Mouse (Mus musculus): ENCODE measurements around the gene Aipl1. TPM values are rescaled to one million over a fixed set of nuclear protein-coding genes. Genes with fewer than 3 reads are reported as not detected.

The Aipl1 gene
- polyA plus RNA-seq, 1 experiment: 0.21 TPM

- Histone ChIP-seq H3K27me3 (ENCODE audit: control insufficient read depth, insufficient read depth, insufficient read length) (no peaks in the 10 kb centered on the region), H3K4me3 (ENCODE audit: insufficient read depth, poor library complexity, severe bottlenecking) (no peak overlapping the region), H3K36me3 (ENCODE audit: control insufficient read depth, insufficient read depth) (peaks cover 18% of the 10 kb centered on the region), H3ac (ENCODE audit: control insufficient read depth, insufficient read length, low read depth) (peak overlapping the region; percentile 14), H3K79me2 (ENCODE audit: control insufficient read depth, insufficient read depth) (peaks cover 25% of the 10 kb centered on the region), H3K79me3 (ENCODE audit: low read depth) (peaks cover 22% of the 10 kb centered on the region)
- TF ChIP-seq MYOD1 (IDR thresholded peaks at IDR 0.05; ENCODE audit: control insufficient read depth, insufficient read length, low read depth) (no peak), USF1 (IDR thresholded peaks at IDR 0.05; ENCODE audit: low read depth) (no peak), MAX (IDR thresholded peaks at IDR 0.05) (no peak), CEBPB (IDR thresholded peaks at IDR 0.05; ENCODE audit: low read depth) (no peak), CTCF (IDR thresholded peaks at IDR 0.05; ENCODE audit: control insufficient read depth, insufficient read depth, insufficient read length) (no peak), MYOG (IDR thresholded peaks at IDR 0.05; ENCODE audit: control insufficient read depth, extremely low read depth, insufficient read length) (no peak), FOSL1 (IDR thresholded peaks at IDR 0.05; ENCODE audit: insufficient read depth, low read length, poor library complexity, severe bottlenecking) (no peak)
Measured at GRCm38 (mm10) chr11:72039599-72040386, 2.5 kb upstream of the Aipl1 start.

DNA sequence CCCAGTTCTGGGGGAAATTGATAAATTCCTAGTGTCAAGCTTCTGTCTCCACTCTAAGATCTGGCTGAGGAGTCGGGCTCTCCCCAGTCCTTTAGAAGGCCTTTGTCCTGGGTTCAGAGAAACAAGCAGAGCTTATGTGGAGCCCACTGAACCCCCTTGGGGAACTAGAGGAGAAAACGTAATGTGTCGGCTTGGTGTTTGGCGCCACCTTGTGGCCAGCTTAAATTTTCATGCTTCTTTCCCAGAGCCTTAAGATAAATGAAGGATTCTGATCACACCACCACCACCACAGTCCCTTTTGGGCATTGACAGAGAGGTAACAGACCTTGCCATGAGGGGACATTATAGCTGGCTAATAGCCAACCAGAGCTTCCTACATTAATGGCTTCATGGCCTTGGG is 687 bp upstream of the Aipl1 start:
- H3K79me2 ChIP-seq (ENCODE audit: control insufficient read depth, insufficient read depth): peaks cover 7% of the 10 kb centered on the region
- TF ChIP-seq MAX (IDR thresholded peaks at IDR 0.05): no peak
- no peak for TF ChIP-seq USF1 (IDR thresholded peaks at IDR 0.05; ENCODE audit: low read depth)
- TF ChIP-seq CTCF (IDR thresholded peaks at IDR 0.05; ENCODE audit: control insufficient read depth, insufficient read depth, insufficient read length): peak; percentile 47
- peaks cover 7% of the 10 kb centered on the region for H3K79me3 ChIP-seq (ENCODE audit: low read depth)
- no peak overlapping the region for H3ac ChIP-seq (ENCODE audit: control insufficient read depth, insufficient read length, low read depth)
- H3K27me3 ChIP-seq (ENCODE audit: control insufficient read depth, insufficient read depth, insufficient read length): no peaks in the 10 kb centered on the region
- H3K36me3 ChIP-seq (ENCODE audit: control insufficient read depth, insufficient read depth): no peaks in the 10 kb centered on the region
- H3K4me3 ChIP-seq (ENCODE audit: insufficient read depth, poor library complexity, severe bottlenecking): no peak overlapping the region

DNA sequence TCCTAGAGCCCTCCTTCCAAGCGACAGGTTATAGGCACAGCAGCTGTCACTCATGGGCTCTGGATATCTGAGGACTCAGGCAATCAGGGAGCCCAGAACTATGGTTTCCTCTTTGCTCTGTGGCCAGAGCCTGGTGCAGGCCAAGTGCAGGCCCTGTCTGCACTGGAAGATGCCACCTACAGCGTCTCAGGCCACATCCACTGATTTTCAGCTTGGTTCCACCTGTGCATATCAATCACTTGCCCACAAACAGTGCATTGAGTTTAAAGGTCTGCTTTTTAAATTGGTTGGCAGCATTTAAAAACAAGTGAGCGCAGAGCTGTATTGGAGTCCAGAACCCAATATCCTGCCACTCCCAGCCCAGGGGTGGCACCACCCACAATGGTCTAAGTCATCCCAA is 4.7 kb downstream of the Aipl1 start:
- peaks cover 17% of the 10 kb centered on the region for H3K27me3 ChIP-seq (ENCODE audit: control insufficient read depth, insufficient read depth, insufficient read length)
- peak; percentile 22 for TF ChIP-seq MYOD1 (IDR thresholded peaks at IDR 0.05; ENCODE audit: control insufficient read depth, insufficient read length, low read depth)
- no peak for TF ChIP-seq CEBPB (IDR thresholded peaks at IDR 0.05; ENCODE audit: low read depth)
- no peak for TF ChIP-seq CTCF (IDR thresholded peaks at IDR 0.05; ENCODE audit: control insufficient read depth, insufficient read depth, insufficient read length)

DNA sequence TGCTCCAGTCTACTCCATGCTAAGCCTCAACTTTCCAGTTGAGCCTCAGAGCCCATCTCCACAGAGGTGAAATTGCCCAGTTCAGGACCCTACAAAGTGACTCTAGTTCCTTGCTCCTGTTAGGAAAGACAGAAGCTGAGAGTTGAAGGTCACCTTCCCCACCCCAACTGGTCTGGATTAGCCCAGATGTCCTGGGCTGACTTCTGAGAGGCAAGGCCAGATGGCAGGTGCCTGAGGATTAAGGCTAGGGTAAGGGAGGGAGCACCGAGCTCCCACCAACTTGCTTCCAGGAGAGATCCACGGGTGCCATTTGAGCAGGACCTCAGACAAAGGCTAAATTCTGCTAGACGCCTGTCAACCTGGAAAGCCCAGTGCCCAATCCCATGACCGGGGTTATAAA is 5.2 kb downstream of the Aipl1 start:
- Histone ChIP-seq H3K4me3 (ENCODE audit: insufficient read depth, poor library complexity, severe bottlenecking) (no peak overlapping the region), H3K27me3 (ENCODE audit: control insufficient read depth, insufficient read depth, insufficient read length) (peaks cover 21% of the 10 kb centered on the region), H3ac (ENCODE audit: control insufficient read depth, insufficient read length, low read depth) (no peak overlapping the region), H3K79me2 (ENCODE audit: control insufficient read depth, insufficient read depth) (no peaks in the 10 kb centered on the region), H3K79me3 (ENCODE audit: low read depth) (no peaks in the 10 kb centered on the region), H3K36me3 (ENCODE audit: control insufficient read depth, insufficient read depth) (no peaks in the 10 kb centered on the region)
- no peak for TF ChIP-seq CEBPB (IDR thresholded peaks at IDR 0.05; ENCODE audit: low read depth)
- TF ChIP-seq MYOD1 (IDR thresholded peaks at IDR 0.05; ENCODE audit: control insufficient read depth, insufficient read length, low read depth): no peak
- no peak for TF ChIP-seq USF1 (IDR thresholded peaks at IDR 0.05; ENCODE audit: low read depth)
- no peak for TF ChIP-seq CTCF (IDR thresholded peaks at IDR 0.05; ENCODE audit: control insufficient read depth, insufficient read depth, insufficient read length)
- TF ChIP-seq FOSL1 (IDR thresholded peaks at IDR 0.05; ENCODE audit: insufficient read depth, low read length, poor library complexity, severe bottlenecking): no peak
- no peak for TF ChIP-seq MYOG (IDR thresholded peaks at IDR 0.05; ENCODE audit: control insufficient read depth, extremely low read depth, insufficient read length)
- TF ChIP-seq MAX (IDR thresholded peaks at IDR 0.05): no peak

More for the DNA sequence above, 4.7 kb downstream of the Aipl1 start:
- no peaks in the 10 kb centered on the region for H3K79me3 ChIP-seq (ENCODE audit: low read depth)
- H3K36me3 ChIP-seq (ENCODE audit: control insufficient read depth, insufficient read depth): no peaks in the 10 kb centered on the region
- no peaks in the 10 kb centered on the region for H3K79me2 ChIP-seq (ENCODE audit: control insufficient read depth, insufficient read depth)
- no peak overlapping the region for H3K4me3 ChIP-seq (ENCODE audit: insufficient read depth, poor library complexity, severe bottlenecking)
- H3ac ChIP-seq (ENCODE audit: control insufficient read depth, insufficient read length, low read depth): no peak overlapping the region

DNA sequence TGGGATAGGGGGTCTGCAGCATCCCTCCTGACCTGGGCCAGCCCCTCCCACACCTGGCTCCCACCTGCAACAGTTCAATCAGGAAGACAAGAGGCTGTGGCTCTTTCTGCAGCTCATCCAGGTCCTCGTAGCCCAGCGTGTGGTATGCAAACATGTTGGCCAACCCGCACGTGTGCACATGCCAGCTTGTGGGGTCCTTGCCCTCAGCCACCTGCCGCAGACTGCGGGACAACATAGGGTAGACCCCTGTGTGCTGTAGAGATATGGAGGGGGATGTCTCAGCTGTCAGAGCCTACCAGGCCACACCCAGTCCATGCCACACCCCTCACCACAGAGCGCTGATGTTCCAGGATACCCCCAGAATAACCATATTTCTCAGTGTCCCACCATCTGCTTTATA is 6.0 kb downstream of the Aipl1 start:
- no peaks in the 10 kb centered on the region for H3K79me3 ChIP-seq (ENCODE audit: low read depth)
- H3ac ChIP-seq (ENCODE audit: control insufficient read depth, insufficient read length, low read depth): no peak overlapping the region
- TF ChIP-seq CTCF (IDR thresholded peaks at IDR 0.05; ENCODE audit: control insufficient read depth, insufficient read depth, insufficient read length): no peak
- TF ChIP-seq MYOD1 (IDR thresholded peaks at IDR 0.05; ENCODE audit: control insufficient read depth, insufficient read length, low read depth): no peak
- TF ChIP-seq CEBPB (IDR thresholded peaks at IDR 0.05; ENCODE audit: low read depth): no peak
- TF ChIP-seq FOSL1 (IDR thresholded peaks at IDR 0.05; ENCODE audit: insufficient read depth, low read length, poor library complexity, severe bottlenecking): no peak
- no peak for TF ChIP-seq MAX (IDR thresholded peaks at IDR 0.05)
- no peak for TF ChIP-seq MYOG (IDR thresholded peaks at IDR 0.05; ENCODE audit: control insufficient read depth, extremely low read depth, insufficient read length)
- TF ChIP-seq USF1 (IDR thresholded peaks at IDR 0.05; ENCODE audit: low read depth): no peak
- H3K27me3 ChIP-seq (ENCODE audit: control insufficient read depth, insufficient read depth, insufficient read length): peaks cover 21% of the 10 kb centered on the region
- no peak overlapping the region for H3K4me3 ChIP-seq (ENCODE audit: insufficient read depth, poor library complexity, severe bottlenecking)
- H3K79me2 ChIP-seq (ENCODE audit: control insufficient read depth, insufficient read depth): no peaks in the 10 kb centered on the region
- H3K36me3 ChIP-seq (ENCODE audit: control insufficient read depth, insufficient read depth): no peaks in the 10 kb centered on the region

DNA sequence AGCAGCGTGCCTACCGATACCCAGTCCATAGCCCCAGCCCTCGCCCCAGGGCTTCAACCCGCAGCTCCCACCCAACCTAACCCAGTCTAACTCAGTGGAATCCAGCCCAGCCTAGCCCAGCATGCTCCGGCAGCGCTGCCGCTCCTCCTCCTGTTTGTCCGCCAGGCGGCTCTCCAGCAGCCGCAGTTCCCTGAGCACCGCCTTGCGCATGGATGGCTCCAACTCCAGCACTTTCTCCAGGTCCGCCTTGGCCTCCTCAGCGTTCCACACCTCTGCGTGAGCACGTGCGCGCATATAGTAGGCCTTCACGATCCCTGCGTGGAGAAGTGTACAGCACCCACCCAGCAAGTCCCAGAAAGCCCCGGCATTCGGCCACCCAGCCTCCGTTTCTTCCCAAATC is 8.2 kb downstream of the Aipl1 start:
- H3K4me3 ChIP-seq (ENCODE audit: insufficient read depth, poor library complexity, severe bottlenecking): no peak overlapping the region
- peaks cover 21% of the 10 kb centered on the region for H3K27me3 ChIP-seq (ENCODE audit: control insufficient read depth, insufficient read depth, insufficient read length)
- no peaks in the 10 kb centered on the region for H3K36me3 ChIP-seq (ENCODE audit: control insufficient read depth, insufficient read depth)
- no peak overlapping the region for H3ac ChIP-seq (ENCODE audit: control insufficient read depth, insufficient read length, low read depth)
- TF ChIP-seq CTCF (IDR thresholded peaks at IDR 0.05; ENCODE audit: control insufficient read depth, insufficient read depth, insufficient read length) (peak; percentile 77), MYOG (IDR thresholded peaks at IDR 0.05; ENCODE audit: control insufficient read depth, extremely low read depth, insufficient read length) (no peak), MAX (IDR thresholded peaks at IDR 0.05) (no peak), MYOD1 (IDR thresholded peaks at IDR 0.05; ENCODE audit: control insufficient read depth, insufficient read length, low read depth) (no peak)
- no peaks in the 10 kb centered on the region for H3K79me3 ChIP-seq (ENCODE audit: low read depth)
- H3K79me2 ChIP-seq (ENCODE audit: control insufficient read depth, insufficient read depth): no peaks in the 10 kb centered on the region
